Mouse (Mus musculus) cerebellum, postnatal 10 days (tissue): Measurements from ENCODE around the gene Adprh.

Source experiments
- DNase-seq, 2 experiments: peaks; one replicate each; pipeline ENCODE4 v3.0.0; 2021; ENCODE audit warnings: mixed read lengths in 2 of 2

The Adprh gene

DNA sequence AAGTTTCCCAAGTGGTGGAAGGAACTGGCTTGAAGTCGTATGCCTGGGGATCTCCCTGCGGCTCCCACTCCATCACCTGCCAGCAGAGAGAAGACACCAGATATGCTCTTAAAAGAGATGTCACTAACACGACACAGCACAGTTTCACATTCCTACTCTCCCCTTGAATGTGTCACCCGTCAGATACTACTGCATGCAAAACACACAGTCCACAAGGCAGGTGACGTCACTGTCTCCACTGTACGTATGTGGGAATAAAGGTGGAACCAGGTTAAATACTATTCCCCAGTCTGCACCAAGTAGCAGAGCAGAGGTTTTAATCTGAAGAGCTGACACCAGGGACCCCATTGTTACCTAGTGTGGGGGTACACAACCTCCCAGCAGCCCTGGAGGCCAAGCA, 12.1 kb downstream of the Adprh start:
- DNase-seq = no peak

DNA sequence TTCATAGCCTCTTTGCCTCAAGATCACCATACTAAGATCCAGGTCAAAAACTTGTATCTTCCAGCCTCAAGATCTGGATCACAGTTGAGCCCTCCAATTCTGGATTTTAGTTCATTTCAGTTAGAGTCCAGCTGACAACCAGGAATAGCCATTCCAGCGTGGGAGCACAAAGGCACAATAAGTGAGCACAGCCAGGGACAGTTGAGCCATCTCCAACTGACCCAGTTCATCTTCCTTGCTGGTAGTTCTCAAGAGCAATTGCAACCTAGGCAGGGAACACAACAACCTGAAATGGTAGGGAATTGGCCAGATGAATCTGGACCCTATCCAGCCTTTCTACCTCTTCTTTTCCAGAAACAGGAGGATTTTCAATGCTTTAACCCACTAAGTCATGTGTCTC, 13.3 kb downstream of the Adprh start:
- DNase-seq = no peak

DNA sequence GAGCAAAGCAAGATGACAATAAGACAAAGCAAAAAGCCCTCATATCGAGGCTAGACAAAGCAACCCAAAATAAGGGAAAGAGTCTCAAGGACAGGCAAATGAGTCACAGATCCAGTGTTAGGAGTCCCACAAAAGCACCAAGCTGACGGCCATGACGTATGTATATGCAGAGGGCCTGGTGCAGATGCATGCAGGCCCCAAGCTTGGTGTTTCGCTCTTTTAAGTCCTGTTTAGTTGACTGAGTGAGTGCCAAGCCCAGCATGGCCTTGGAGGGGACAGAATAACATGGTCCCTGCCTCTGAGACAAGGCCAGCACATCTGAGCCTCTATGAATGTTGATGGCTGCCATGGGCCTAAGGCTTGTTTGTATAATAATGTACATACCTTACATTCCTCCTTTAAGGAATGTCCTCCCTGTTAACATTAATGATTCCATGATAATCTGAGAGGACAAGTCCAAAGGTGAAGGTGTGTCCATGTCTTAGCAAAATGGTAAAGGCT, 18.2 kb downstream of the Adprh start:
- no peak for DNase-seq

DNA sequence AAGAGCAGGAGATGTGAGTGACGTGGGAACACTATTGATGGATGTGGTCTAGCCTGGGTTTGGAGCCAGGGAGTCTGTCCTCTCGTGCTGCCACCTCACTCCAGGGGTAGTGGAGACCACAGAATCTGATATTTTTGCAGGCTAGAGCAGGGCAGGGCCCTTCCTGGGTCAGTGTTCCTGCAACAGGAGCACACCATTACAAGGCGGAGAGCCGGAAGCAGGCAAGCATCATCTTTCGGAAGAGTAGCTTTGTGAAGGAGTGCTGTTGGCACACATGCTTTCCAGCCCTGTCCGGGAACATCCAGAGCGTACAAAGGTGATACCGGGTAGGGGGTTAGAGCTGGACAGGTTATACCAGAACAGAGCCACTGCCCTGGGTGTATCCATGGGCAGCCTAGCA, 19.0 kb downstream of the Adprh start:
- DNase-seq = no peak

DNA sequence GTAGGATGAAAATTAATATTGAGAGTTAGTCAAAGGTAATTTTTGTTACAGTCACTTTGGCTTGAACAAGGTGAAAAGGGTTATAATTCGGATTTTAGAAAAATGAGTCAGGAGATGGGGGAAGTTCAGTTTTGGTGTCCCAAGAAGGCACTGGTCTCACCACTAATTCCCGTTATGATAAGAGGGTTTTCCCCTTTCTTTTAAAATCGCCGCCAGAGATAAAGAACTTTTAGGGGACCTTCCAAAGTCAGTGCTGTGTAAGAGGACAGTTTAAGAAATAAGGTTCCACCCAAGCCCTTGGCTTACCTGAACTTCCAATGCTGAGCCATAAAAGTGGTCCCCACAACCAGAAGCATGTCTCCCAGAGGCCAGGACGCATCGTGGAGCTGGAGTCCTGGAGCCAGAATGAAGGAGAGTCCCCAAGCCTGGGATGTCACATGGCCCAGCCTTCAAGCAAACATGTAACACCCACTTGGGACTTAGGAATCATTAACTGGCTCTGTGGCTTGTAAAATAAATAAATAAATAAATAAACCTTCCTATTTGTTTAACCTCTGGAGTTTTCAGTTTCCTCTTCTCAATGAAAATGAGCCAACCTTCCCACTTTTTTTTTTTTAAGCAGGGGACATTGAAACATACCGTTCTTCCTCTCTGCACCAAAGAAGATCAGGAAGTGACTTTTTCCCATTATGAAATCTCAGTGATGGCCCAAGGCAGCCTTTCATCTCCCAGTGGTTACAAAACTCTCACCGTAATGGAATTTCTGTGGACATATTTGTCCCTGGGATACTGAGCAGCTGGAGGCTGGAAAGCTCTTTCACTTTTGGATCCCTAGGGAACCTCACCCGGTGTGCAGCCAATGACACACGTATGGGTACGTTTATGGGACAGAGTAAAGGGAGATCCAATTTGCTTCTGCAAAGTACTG, 19.7 kb downstream of the Adprh start, which contains the start of gene Pla1a:
Gene Pla1a, minus strand, starts transcription at position 648 of the 928 bp plus-strand sequence.
- DNase-seq = no peak

DNA sequence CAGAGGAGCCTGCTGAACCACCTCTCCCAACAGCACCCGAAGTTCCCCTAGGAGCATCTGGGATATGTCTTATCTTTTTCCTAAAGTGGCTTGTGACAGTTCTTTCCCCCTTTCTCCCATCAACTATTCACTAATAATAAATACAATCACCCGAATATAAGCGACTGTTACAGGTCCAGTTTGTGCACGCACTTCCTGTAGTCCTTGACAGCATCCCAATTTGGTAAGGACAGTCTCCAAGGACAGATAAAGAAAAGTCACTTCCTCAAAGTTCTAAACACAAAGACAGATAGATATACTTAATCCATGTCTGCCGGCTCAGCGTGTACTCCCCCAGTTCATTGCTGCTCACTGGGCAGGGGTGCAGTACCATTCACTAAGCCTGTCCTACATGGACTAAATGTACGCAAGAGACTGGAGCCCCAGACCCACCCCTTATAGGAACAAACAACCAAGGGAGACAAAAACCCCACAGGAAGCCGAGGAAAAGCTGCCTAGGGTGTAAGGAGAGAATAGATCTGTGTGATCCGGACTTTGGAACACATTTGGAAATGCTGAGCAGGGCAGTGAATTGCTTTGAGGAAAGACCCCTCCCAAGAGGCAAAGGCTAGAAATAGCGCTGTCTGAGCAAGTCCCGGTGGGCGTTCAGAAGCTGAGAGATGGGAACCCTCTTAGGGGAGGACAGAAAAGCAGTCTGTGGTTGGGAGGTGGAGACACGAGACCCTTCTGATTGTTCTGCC, 20.9 kb downstream of the Adprh start:
- no peak for DNase-seq

DNA sequence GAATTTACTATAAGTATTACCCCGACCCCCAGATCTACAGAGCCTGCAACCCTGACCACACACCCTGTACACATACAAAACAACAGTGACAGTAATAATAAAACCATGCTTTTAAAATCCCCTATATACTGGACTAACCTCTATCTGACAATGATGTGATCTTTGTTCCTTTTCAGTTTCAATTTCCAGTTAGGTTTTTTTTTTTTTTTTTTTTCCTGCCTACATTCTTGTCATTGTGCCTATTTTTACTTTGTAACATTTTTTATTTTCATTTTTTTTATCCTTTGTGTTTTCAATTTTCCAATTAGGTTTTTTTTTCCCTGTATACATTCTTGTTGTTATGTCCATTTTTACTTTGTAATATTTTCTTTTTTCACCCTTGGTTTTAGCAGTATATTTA, 26.7 kb downstream of the Adprh start:
- DNase-seq = no peak

DNA sequence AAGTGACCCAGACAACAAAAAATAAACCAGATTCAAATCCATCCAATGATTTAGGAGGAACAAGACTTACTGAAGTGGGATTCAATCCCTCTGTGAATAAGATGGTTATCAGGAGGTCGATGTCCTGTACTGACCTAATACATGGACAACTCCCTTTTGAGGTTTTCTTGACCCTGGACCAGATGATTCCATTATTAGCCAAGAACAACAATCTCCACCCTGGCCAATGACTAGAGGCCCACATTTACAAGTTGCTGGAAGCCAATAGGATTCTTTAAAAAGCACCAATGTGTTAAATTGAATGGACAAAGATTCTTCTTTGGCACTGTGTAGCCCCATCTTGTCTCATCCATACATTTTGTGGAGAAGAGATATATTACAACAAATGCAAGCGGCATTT, 27.1 kb downstream of the Adprh start:
- no peak for DNase-seq

DNA sequence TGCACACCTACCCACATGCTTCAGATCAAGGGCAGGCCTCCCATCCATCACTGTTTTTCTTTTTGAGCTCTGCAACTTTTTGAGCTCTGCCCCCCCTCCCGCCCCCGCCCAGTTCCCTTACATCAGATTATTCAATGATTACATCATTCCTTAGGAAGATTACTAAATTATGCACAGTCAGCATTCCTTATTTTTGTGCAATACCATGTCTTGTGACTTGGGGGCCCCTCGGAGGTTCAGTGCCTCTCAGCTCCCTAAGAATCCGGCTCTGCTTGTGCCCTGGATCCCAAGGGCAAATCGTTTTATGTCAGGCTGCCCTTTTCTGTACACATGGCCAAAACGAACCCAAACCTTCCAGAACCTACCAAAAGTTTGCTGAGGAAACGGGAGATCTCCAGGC, 37.5 kb downstream of the Adprh start:
- no peak for DNase-seq

DNA sequence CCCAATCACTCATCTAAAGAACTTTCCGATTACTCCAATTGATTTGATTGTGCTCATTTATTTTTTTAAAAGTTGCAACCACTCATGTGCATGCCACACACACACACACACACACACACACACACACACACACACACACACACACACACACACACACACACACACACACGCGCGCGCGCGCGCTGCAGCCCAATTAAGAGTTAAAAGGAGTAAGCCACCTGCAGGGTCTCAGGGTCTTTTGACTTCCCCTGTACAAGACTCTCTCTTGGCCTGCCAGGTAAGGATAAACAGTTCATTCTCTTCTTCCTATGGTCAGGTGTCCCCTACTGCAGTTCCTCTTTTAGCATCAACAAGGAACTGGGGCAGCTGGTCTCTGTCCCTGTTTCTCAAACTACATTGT, 44.1 kb downstream of the Adprh start:
- no peak for DNase-seq

DNA sequence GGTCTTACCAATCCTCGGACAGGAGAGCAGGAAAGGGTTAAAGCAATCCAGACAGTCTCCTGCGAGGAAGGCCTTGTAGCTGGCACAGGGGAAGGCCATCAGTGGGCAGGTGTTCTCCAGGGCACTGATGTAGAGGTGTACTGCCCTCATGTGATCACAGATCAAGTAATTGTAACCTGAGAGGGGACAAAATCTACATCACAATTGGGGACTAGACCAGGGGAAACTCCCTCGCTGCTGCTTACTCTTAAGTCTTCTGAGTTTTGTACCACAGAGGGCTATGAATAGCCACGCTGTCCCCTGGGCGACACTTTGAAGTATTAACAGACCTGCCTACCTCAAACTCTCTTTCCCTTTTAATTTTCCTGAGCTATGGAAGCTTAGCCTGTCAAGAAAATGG, 44.9 kb downstream of the Adprh start:
- no peak for DNase-seq

DNA sequence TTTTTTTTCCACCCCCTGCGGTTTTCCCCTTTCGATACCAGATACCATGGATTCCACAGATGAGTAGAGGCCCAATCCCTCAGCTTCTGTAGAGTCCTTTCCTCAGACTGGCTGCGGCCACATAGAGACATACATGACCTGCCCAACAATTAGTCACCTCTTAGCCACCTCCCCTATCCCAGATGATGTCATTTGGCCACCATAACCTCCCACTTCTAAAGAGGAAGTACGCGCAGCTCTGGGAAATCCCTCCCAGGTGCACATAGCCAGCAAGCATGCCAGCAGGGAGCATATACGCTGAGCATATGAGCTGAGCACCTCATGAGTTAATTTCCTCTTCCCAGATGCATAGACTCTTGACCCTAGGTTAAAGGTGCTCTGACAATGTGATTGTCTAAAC, 45.8 kb downstream of the Adprh start:
- DNase-seq = no peak

DNA sequence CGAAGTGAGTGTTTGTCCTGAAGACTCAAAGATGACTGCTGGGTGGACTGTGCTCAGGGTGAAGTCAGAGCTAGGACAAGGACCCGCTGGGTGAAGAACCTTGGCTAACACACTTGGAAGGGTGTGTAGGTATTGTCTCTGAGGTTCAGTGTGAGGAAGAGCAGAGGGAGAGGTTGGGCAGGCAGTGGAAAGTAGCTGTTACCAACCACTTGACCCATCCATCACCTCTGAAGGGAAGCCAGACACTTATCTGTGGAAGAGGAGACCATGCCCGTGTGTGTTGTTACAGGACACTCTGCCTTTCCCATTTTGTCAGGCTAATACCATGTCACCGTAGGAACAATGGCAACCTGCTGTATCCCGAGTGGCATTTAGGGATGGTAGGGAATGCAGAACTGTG, 46.2 kb downstream of the Adprh start:
- DNase-seq = no peak

DNA sequence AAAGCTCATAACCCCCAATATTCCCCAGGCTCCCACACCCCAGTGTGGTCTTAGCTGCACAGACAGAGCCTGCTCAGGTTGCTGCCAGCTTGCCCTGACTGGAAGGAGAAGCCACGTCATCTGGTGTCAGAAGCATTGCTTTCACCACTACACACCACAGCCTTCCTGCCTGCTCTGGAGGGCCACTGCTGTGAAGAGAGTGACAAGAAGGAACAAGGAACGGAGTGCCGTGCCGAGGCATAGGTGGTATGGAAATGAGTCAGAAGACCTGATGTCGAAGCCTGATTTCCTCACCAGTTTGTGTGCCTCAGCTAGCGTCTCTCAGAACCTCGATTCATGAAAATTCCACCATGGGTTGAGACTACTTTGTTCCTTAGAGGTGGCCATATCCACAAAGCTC, 48.9 kb downstream of the Adprh start:
- no peak for DNase-seq

DNA sequence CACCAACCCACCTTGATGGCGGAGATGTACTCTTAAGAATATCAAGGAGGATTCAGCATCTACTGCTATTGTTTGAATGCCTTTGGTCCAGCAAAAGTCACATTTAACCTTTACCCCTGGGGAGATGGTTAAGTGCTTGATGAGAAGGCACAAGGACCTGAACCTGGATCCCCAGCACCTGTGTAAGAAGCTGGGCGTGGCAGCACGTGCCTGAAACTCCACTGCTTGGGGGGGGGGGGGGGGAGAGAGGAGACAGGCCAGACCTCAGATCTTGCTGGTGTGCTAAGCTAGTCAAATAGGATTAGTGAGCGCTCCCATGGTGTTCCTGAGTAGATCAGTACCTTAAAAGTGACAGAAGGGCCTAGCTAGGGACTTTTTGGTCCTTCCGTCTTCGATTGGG, 51.0 kb downstream of the Adprh start:
- no peak for DNase-seq

DNA sequence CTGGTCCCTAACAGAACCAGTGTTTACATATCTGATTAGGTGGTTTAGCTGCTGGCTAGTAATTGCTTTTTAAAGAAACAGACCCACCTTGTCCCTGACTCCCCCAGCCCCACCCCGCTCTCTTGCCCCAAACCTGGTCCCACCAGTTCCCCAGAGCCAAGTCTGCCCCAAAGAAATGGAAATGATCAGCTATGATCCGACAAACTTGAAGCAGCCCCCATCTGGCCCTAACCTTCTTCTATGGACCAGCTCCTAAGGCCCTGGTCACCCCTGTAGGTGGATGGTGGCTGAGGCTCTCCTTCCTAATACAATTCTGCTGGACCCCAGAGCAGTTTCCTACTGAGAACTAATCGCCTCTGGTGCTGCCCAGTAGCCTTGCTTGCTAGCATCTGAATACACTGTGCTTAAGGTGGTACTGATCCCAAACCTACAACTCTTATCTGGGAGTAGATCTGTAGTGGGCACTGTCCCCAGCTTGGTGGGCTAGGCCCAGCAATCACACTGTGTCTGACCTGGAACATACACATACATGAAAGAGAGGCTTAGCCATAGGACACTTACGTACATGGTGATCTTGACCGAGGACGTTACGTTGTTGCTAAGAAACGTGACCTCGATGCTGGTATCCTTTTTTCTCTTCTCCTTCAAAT, 52.1 kb downstream of the Adprh start:
- DNase-seq = no peak

DNA sequence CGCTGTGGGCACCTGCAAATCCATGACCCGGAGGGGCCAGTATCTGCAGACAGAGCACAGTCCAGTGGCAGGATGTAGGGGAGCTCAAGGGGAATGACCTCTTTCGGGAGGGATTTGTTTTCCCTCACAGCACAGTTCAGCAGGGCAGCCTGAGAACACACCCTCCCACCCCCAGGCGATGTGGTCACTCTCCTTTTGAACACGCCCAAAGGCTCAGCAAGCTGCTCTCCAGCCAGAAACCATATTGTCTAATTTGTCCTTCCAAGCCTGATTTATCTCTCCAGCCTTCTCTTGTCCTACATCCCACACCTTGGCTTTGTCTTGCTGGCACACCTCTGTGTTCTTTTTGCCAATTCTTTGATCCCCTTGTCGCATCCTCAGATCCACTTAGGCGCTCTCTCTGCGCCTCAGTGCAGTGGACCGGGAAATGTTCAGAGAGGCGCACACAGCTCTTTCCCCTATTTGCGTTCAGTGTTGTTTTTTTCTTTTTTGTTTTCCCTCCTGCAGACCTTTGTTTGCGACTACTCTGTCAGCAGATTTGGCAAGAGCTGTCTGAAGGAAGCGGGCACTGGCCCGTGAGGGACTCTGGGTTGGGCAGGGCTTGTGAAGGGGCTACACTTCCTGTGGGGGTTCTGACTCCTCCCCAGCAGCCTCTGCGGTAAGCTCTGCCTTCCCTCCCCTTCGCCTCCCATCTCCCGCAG, 52.8 kb downstream of the Adprh start:
- peak; percentile 73 to 74 for DNase-seq

DNA sequence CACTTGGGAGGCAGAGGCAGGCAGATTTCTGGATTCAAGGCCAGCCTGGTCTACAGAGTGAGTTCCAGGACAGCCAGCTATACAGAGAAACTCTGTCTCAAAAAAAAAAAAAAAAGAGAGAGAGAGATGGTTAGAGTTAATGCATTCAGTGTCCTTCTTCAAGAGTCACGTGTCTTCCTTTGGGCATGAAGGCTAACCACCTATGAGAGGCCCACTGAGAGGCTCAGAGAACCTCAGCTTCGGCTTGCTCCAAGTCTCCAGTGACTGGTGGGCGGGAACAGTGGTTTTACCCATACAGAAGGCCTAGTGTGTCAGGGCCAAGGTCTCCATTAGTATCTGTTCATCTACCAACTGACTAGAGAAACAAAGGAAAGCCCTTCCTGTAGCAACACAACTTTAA, 53.4 kb downstream of the Adprh start:
- DNase-seq = no peak

DNA sequence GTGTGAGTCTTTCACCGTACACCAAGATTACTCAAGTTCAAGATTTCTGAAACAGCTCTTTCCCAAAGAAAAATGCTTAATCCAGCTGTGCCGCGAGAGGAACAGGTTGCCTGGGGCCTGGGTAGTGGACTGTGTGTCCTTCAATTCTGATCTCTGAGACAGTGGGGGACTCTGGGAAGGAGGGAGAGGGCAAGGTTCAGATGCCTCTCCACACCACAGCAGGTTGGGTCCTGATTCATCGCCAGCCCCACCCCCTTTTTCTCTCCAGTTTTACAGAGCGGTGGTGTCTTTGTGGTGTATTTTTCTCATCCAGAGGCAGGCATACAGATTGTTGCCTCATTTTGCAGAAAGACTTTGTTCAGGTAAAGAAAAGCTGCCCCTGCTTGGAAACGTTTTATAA, 54.2 kb downstream of the Adprh start:
- no peak for DNase-seq

DNA sequence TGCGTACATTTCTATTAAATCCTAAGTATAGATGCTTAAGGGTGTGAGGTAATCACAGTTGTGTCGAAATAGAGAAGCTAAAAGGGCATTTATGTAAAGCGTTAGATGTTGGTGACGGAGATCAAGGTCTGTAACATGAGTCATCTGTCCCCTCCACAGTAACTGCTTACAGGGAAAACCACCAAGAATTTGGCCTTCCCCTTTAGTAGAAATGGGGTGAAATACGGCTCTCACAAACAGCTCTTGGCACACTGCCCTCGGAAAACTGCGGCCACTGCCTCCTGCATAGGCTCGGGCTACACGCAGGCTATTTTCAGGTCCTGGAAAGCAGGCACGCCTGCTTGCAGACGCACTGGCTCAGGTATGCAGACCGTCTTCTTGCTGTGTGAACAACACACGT, 56.3 kb downstream of the Adprh start:
- DNase-seq = peak; percentile 72 to 74

DNA sequence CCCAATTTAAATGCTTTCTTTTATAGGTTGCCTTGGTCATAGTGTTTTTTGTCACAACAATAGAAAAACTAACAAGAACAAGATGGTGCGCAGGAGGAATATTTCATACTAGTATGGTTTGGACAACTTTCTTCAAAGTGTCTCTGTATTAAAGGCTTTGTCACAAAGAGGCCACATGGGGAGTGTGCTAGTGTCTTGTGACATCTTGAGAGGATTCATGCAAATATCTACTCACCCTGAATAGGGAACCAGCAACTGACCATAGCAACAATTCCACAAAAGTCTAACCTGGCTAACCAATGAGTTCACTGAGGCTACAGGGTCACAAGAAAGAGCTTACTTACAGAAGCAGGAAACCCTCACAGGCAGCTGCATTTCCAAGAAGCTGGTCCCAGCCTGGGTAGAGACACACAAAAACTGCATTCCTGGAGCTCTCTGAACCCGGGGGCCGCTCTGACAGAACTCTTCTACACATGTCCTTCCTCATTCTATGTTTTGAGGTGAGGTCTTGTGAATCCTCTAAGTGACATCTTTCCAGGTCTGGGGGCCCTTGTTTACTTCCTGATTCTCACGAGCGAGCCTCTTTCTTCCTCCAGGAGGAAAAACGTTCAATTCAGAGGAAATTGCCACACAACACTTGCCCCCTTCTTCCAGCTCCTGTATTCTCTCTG, 57.3 kb downstream of the Adprh start:
- no peak for DNase-seq

DNA sequence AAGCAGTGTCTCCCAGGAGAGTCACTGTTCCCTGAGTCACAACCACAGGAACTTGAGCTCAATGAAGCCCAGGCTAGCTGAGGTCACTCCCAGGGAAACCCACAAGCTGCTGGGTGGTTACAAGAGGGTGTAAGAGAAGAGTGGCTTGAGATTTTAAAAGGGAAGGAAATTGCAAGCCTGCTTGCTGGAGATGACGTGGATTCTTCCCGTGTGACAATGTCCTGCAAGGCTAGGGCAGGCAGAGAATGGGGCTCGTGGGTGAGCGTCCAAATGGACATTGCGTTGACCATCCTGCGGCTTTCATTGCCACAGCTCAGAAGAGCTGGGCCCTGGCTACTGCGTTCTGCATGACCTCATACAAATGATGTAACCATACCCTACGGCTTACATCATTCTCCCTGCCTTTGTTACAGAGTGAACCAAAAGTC, 58.3 kb downstream of the Adprh start:
- DNase-seq = no peak
